Comparison of ENCODE assay signal across 14 mouse cellular contexts in genomic region chr5:54632281-54632680, GRCm38 (mm10).
A peak's percentile ranks its signal among the peaks of the same experiment; 100 is the strongest.
DNase-seq lines count a peak whose midpoint lies in the region; ATAC-seq and TF ChIP-seq lines count a peak whose summit lies in the region.
"Had no signal": no experiment of that assay in that cellular context is flagged by ENCODE, and none has a peak within 500 bp of the region (broad histone marks: within the 10 kb centered on the region; RNA-seq: fewer than 3 reads in every experiment).

No protein-coding gene starts in this region.

- 75% methylated on average over 3 of the region's 3 CpGs for WGBS in forebrain, embryonic 14.5 days
- 79% methylated on average over 3 of the region's 3 CpGs for WGBS in forebrain, embryonic 15.5 days
- WGBS in embryonic facial prominence, embryonic 14.5 days: 33% methylated on average over 3 of the region's 3 CpGs
- 12% methylated on average over 3 of the region's 3 CpGs for WGBS in limb, embryonic 14.5 days

- ATAC-seq in forebrain, embryonic 14.5 days: no peak
- ATAC-seq in forebrain, embryonic 15.5 days (replicated peaks): no peak
- ATAC-seq in embryonic facial prominence, embryonic 14.5 days (ENCODE audit: low read depth): peak; percentile 41; the same call in 1 of the 2 replicates
- peak; percentile 53; the same call in 1 of the 2 replicates for ATAC-seq in limb, embryonic 14.5 days (ENCODE audit: low FRiP score, low read depth)
- no peak for ATAC-seq in granulocyte monocyte progenitor cell, adult 5-6 weeks (replicated peaks; ENCODE audit: poor library complexity, severe bottlenecking)
- ATAC-seq: intestine, embryonic 15.5 days; lung, postnatal 0 days had no signal

- no peak overlapping the region for H3K4me2 ChIP-seq in forebrain, embryonic 14.5 days (ENCODE audit: low read length)
- H3K4me2 ChIP-seq in forebrain, embryonic 15.5 days (replicated peaks): no peak overlapping the region
- H3K4me2 ChIP-seq in embryonic facial prominence, embryonic 14.5 days (ENCODE audit: low read depth, low read length): no peak overlapping the region
- H3K4me2 ChIP-seq in limb, embryonic 14.5 days (replicated peaks; ENCODE audit: low read depth, low read length, severe bottlenecking): no peak overlapping the region
- H3K4me2 ChIP-seq: intestine, embryonic 15.5 days; liver, embryonic 13.5 days had no signal

- no peak for TF ChIP-seq POLR2A in limb, embryonic 14.5 days (IDR thresholded peaks at IDR 0.05; ENCODE audit: borderline replicate concordance, extremely low read depth, insufficient read depth, insufficient read length)

- H3K27me3 ChIP-seq in forebrain, embryonic 14.5 days (replicated peaks; ENCODE audit: control insufficient read depth, insufficient read depth, low read length): no peaks in the 10 kb centered on the region
- H3K27me3 ChIP-seq in forebrain, embryonic 15.5 days: no peaks in the 10 kb centered on the region
- no peaks in the 10 kb centered on the region for H3K27me3 ChIP-seq in embryonic facial prominence, embryonic 14.5 days (replicated peaks; ENCODE audit: control insufficient read depth, insufficient read depth, low read length)
- no peaks in the 10 kb centered on the region for H3K27me3 ChIP-seq in limb, embryonic 14.5 days (ENCODE audit: control insufficient read depth, insufficient read depth, low read length)
- H3K27me3 ChIP-seq: intestine, embryonic 15.5 days; liver, embryonic 13.5 days had no signal

- no peaks in the 10 kb centered on the region for H3K36me3 ChIP-seq in forebrain, embryonic 14.5 days (ENCODE audit: control insufficient read depth, insufficient read depth, low read length)
- H3K36me3 ChIP-seq in forebrain, embryonic 15.5 days: no peaks in the 10 kb centered on the region
- H3K36me3 ChIP-seq in embryonic facial prominence, embryonic 14.5 days (ENCODE audit: control insufficient read depth, insufficient read depth, low read length): no peaks in the 10 kb centered on the region
- H3K36me3 ChIP-seq in limb, embryonic 14.5 days (ENCODE audit: control insufficient read depth, insufficient read depth, low read length): no peaks in the 10 kb centered on the region
- H3K36me3 ChIP-seq: intestine, embryonic 15.5 days; liver, embryonic 13.5 days had no signal

- intact Hi-C loops in left cerebral cortex, postnatal 4 days (cut with DNase I): no loop called here

- DNase-seq in forebrain, embryonic 14.5 days (ENCODE audit: low spot score): peak; percentile 13
- peak; percentile 32 for DNase-seq in left cerebral cortex, postnatal 4 days
- DNase-seq in left cerebral cortex, adult 11 months (ENCODE audit: low spot score): no peak
- peak; percentile 26 for DNase-seq in embryonic facial prominence, embryonic 14.5 days (ENCODE audit: low spot score)
- DNase-seq in limb, embryonic 14.5 days (ENCODE audit: low spot score): peak; percentile 6
- DNase-seq: adrenal gland, postnatal 10 days; cerebellum, adult 11 months; heart, postnatal 10 days; kidney, postnatal 10 days; liver, embryonic 13.5 days had no signal

- no peak overlapping the region for H3K27ac ChIP-seq in forebrain, embryonic 14.5 days (ENCODE audit: low read depth, low read length)
- no peak overlapping the region for H3K27ac ChIP-seq in forebrain, embryonic 15.5 days (replicated peaks)
- H3K27ac ChIP-seq in embryonic facial prominence, embryonic 14.5 days (replicated peaks; ENCODE audit: low read depth, low read length): no peak overlapping the region
- H3K27ac ChIP-seq in limb, embryonic 14.5 days (replicated peaks; ENCODE audit: low read depth, low read length): no peak overlapping the region
- H3K27ac ChIP-seq: intestine, embryonic 15.5 days; liver, embryonic 13.5 days had no signal

- no peak overlapping the region for H3K9ac ChIP-seq in forebrain, embryonic 14.5 days (ENCODE audit: low read length)
- H3K9ac ChIP-seq in forebrain, embryonic 15.5 days (replicated peaks): no peak overlapping the region
- no peak overlapping the region for H3K9ac ChIP-seq in embryonic facial prominence, embryonic 14.5 days (ENCODE audit: low read depth, low read length)
- H3K9ac ChIP-seq in limb, embryonic 14.5 days (ENCODE audit: low read depth, low read length, severe bottlenecking): no peak overlapping the region
- H3K9ac ChIP-seq: intestine, embryonic 15.5 days; liver, embryonic 13.5 days had no signal

- H3K9me3 ChIP-seq in forebrain, embryonic 14.5 days (replicated peaks; ENCODE audit: control insufficient read depth, low read length): no peaks in the 10 kb centered on the region
- H3K9me3 ChIP-seq in forebrain, embryonic 15.5 days: no peaks in the 10 kb centered on the region
- no peaks in the 10 kb centered on the region for H3K9me3 ChIP-seq in embryonic facial prominence, embryonic 14.5 days (ENCODE audit: control insufficient read depth, low read length)
- H3K9me3 ChIP-seq in limb, embryonic 14.5 days (ENCODE audit: control insufficient read depth, low read length): no peaks in the 10 kb centered on the region
- H3K9me3 ChIP-seq: intestine, embryonic 15.5 days; liver, embryonic 13.5 days had no signal

- no peak overlapping the region for H3K4me3 ChIP-seq in forebrain, embryonic 14.5 days (ENCODE audit: low read depth, low read length)
- no peak overlapping the region for H3K4me3 ChIP-seq in forebrain, embryonic 15.5 days
- no peak overlapping the region for H3K4me3 ChIP-seq in embryonic facial prominence, embryonic 14.5 days (ENCODE audit: low read depth, low read length)
- no peak overlapping the region for H3K4me3 ChIP-seq in limb, embryonic 14.5 days (replicated peaks; ENCODE audit: low read length)
- H3K4me3 ChIP-seq: intestine, embryonic 15.5 days; liver, embryonic 13.5 days had no signal

- no peaks in the 10 kb centered on the region for H3K4me1 ChIP-seq in forebrain, embryonic 14.5 days (ENCODE audit: control insufficient read depth, insufficient read depth, low read length)
- no peaks in the 10 kb centered on the region for H3K4me1 ChIP-seq in forebrain, embryonic 15.5 days
- no peaks in the 10 kb centered on the region for H3K4me1 ChIP-seq in embryonic facial prominence, embryonic 14.5 days (ENCODE audit: control insufficient read depth, insufficient read depth, low read length)
- no peaks in the 10 kb centered on the region for H3K4me1 ChIP-seq in limb, embryonic 14.5 days (ENCODE audit: control insufficient read depth, insufficient read depth, low read length)
- H3K4me1 ChIP-seq: intestine, embryonic 15.5 days; liver, embryonic 13.5 days had no signal

Comparison
In these comparisons a context has a peak if more than half of its experiments do, and no peak if none do; other contexts are left out.
1. ATAC-seq: peak in embryonic facial prominence, embryonic 14.5 days (single experiment) and limb, embryonic 14.5 days (single experiment); none in forebrain, embryonic 14.5 days (single experiment), forebrain, embryonic 15.5 days (single experiment) and granulocyte monocyte progenitor cell, adult 5-6 weeks (single experiment).